Mouse (Mus musculus) retina, embryonic 14.5 days (tissue): ENCODE data around the gene Sox15.
"Not testable (repeated sequence)": the region's sequence is repeated elsewhere in the genome, so short reads cannot be mapped to it uniquely, and the experiment has no call there.

ENCODE experiments used
- DNase-seq: peaks from one replicate; pipeline ENCODE4 v3.0.0-alpha.2; 2015; ENCODE audit warnings: low spot score

The Sox15 gene

DNA sequence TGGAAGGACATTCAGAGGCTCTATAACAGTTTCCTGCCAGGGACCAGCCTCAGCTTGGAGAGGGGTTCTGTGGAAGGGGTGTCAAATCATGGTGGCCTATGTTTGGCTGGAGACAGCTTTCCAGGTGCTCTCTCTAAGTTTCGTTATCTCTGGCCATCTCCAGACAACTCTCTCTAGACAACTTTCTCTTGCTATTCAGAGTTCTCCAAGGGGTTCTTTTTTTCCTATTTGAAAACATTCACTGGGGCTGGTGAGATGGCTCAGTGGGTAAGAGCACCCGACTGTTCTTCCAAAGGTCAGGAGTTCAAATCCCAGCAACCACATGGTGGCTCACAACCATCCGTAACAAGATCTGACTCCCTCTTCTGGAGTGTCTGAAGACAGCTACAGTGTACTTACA, 48.3 kb downstream of the Sox15 start:
- DNase-seq: not testable (repeated sequence)

DNA sequence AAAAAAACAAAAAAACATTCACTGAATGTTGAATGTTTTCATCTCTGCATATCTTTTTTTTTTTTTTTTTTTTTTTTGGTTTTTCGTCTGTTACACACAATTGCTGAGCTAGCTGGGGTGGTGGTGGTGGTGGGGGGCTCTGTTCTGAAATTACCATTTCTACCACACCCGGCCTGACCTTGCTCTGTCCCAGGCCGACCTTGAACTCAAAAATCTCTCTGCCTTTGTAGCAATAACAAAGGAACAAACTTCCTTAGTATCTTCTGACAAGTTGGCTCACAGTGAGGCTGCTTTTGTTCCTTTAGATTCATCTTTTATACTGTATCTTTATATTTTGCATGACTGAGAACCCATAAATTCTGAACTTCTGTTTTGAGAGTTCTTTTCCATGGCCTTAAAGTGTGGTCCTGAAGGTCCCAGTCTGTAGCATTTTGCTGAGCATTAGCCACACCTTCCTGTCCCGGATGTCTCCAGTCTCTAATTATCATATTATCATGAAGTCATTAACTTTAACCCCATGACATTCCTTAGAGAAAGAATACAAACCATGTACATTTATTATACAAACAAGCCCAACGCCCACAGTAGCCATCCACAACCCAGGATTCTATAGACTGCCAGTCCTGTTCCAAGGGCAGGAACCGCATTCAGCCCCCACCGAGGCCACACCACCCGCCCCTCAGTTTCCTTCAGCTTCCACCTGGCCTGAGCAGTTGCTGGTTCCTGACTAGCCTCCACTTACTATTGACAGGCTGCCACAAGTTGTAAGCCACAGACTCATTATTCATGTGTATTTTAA, 48.9 kb downstream of the Sox15 start:
- DNase-seq: no peak

DNA sequence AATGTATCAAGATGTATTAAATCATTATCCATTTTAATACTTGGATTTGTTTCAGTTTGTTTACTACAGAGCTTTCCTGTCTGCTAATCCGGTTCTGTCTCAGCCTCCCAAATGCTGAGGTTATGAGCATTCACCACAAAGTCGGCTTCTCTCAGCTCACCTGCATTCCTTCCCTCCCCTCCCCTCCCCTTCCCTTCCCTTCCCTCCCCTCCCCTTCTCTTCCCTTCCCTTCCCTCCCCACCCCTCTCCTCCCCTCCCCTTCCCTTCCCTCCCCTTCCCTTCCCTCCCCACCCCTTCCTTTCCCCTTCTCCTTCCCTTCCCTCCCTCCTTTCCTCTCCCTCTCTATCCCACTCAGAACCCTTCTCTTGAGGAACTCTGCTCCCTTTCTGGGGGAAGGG, 49.5 kb downstream of the Sox15 start:
- no peak for DNase-seq
